Mouse (Mus musculus) bone marrow macrophage, adult 2 months (primary cell): ENCODE measurements around the gene Zfp365.

Source experiments
- CTCF ChIP-seq: IDR thresholded peaks from 2 replicates; pipeline ENCODE4 v1.5.1; 2012; ENCODE audit warnings: low read depth, mild to moderate bottlenecking, low read length, moderate library complexity
- POLR2A ChIP-seq: IDR thresholded peaks from 2 replicates; pipeline ENCODE4 v1.6.1; 2012; ENCODE audit warnings: mild to moderate bottlenecking, low read depth, low read length, borderline replicate concordance

DNA sequence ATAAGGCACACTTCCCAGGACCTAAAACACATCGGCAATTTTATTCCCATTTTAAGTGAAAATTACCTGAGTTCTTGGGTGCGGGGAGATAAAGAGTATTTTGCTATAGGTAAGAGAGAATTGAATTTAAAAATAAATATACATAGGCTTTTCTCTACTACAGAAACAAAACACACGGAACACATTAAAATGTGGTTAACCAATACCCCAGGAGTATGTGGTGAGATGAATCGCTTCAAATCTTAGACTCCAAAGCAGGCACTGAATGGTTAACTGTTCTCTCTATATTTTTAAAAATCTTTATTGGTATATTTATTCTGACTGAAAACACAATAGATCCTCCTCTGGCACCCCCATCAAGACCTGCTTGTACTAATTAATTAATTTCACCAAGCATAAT is 7.2 kb upstream of the Zfp365 start:
- TF ChIP-seq CTCF (no peak), POLR2A (no peak)
